Mouse (Mus musculus): ENCODE measurements around the gene Olfr1260.

Olfr1260 gene

DNA sequence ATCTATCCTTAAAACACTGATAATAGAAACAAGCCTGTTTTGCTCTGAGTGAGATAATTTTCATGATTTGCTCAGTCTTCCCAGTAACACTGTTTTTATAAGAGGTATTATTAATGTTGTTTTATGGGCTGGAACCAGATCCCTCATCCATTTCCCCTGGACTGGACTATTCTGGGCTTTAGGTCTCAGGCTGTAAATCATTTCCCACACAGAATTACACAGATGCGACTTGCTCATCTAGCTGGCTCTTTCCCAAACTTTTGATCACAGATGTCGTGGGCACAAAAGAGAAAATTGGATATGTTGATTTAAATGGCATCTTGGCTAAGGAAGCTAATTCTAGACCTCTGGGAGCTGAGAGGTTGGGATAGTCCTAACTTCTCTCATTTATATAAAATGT lies at the start of gene Olfr1260:
TSS of gene Olfr1260 (plus strand) at position 157 of the 400 bp plus-strand sequence.
- no peak for DNase-seq

DNA sequence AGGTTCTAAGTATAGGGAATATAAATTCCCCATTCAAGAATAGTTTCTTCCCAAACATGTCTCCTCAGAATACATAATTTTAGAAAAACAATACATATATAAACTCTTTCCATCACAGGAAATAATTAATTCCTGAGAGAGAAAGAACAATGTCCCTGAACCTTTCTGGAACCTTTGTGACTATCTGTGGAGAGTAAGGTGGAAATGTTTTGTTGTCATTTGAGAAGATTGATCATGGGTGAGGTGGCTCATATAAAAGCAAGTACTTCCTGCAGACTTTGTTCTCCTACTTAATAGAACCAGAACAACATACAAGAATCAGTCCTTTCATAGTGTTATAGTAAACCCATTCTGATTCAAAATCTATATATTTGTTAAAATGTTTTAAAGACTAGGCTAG lies 47.1 kb upstream of the Olfr1260 start, which contains the start of gene Olfr1258:
TSS of gene Olfr1258 (plus strand) at position 301 of the 400 bp plus-strand sequence.
- no peak for DNase-seq

DNA sequence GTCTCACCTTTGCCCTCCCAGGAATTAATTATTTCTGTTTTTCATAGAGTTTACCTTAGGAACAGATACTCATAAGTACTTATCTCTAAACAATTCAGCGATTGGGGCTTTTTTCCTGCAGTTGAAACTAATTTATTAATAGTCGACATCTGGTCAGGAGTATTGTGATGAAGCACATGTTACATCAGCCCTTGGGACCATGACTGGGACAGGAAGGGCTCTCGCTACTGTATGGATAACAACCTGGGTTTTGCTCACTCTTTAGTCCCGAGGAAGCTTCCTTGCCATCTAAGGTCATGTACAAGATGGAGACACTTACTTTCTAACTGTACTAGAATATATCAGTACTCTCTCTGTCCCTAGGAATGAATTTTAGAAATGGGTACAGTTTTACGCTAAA lies 25.6 kb upstream of the Olfr1260 start, which contains the start of gene Olfr1259:
TSS of gene Olfr1259 (minus strand) at position 101 of the 400 bp plus-strand sequence.
- DNase-seq: no peak

DNA sequence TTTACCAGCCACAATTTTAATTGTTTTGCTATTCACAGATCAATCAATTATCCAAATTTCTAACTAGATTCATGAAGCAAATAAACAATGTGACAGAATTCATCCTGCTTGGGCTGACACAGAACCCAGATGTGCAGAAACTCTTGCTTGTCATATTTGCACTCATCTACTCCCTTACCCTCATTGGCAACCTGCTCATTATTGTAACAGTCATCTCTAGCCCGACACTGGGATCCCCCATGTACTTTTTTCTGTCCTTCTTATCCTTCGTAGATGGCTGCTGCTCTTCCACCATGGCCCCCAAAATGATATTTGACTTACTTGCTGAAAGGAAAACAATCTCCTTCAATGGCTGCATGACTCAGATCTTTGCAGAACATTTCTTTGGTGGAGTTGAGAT lies 3.6 kb downstream of the Olfr1260 start:
- no peak for DNase-seq

DNA sequence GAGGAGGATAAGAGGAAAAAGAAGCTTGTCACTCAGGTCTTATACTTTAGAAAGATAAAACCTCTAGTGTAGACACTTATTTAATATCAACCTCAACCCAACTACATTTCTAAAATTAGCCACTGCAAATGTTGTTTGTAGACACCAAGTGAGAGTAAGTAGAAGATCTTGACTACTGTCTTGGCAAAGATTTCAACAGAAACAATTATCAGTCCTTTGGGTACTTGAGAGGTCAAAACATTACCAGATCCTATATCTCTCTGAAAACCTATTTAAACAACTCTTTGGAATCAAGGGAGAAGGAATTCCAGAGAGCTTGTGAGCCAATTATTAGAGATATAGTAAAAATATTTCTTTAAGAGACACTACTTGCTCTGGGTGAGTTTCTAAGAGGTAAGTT lies 16.8 kb downstream of the Olfr1260 start, which contains the start of gene Olfr1261:
TSS of gene Olfr1261 (plus strand) at position 301 of the 400 bp plus-strand sequence.
- no peak for DNase-seq

DNA sequence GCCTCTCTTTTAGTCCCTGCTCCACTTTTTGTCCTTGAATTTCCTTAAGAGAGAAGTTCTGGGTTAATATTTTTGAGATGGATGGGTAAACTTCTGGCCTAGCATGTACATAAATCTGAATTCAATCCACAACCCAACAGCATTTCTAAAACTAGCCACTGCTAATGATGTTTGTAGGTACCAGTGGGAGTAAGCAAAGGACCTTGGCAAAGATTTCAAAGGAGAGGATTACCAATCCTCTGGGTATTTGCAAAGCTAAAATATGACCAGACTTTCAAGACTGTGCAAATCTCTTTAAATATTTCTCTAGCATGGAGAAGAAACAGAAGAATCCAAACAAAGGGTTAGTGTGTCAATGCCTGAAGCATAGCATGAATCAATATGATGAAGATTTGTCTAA lies 25.7 kb downstream of the Olfr1260 start, which contains the start of gene Olfr1262:
TSS of gene Olfr1262 (plus strand) at position 301 of the 400 bp plus-strand sequence.
- DNase-seq: no peak

DNA sequence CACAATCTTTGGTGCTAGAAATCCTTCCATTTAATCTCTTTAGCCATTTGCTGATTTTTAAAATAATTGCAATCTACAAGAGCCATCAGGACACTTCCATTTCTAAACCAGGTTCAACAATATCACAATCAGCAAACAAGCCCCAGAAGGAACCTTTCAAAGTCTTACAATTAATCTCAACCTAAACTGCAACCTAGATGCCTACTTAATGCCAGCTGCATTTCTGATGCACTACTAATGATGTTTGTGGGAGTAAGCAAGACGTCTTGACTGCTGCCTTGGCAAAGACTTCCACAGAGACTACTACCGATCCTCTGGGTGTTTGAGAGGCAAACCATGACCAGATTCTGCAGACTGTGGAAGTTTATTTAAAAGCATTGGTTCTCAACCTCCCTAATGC lies 37.7 kb downstream of the Olfr1260 start, which contains the start of gene Olfr1263:
TSS of gene Olfr1263 (plus strand) at position 301 of the 400 bp plus-strand sequence.
- DNase-seq: no peak

DNA sequence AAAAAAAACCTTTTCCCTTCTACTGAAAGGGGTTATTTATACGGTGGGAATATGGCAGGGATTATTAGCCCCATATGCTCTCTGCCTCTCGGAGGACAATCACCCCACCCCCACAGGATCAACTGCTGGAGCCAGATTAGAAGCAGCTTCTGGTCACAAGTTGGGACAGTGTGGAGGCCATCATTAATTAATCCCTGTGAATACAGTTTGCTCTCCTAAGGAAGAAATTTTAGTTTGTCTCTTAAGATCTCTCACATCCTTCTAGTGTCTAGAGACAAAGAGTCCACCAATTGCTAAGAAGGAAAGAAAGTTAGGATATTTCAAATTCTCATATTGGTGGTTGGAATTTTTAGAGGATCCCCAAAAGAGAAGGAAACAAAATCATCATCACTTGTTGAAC lies 51.3 kb downstream of the Olfr1260 start, which contains the start of gene Olfr1264:
TSS of gene Olfr1264 (minus strand) at position 101 of the 400 bp plus-strand sequence.
- DNase-seq: no peak

All from cerebellum, adult 9-10 months (tissue).